Mouse (Mus musculus): Measurements from ENCODE around the gene Cdkl3.

DNA sequence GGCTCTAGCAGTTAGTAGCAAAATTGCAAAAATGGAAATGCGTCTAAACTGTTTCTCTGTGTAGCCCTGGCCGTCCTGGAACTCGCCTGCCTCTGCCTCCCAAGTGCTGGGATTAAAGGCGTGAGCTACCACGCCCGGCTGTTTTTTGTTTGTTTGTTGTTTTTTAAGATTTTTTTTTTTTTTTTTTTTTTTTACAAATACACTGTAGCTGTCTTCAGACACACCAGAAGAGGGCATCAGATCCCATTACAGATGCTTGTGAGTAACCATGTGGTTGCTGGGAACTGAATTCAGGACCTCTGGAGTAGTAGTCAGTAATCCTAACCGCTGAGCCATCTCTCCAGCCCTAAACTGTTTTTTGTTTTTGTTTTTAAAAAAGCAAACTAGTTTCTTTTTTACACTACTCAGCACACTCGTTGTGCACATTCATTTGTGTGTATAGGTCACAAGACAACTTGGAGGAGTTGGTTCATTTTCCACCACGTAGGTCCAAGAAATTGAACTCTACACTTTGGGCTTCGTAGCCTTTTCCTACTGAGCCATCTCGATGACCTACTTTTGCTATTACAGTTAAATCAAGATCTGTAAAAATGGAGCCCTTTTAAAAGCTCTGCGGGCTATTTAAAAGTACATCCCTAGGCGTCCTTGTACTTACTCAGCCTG, 1.0 kb upstream of the Cdkl3 start:
- TF ChIP-seq CTCF (IDR thresholded peaks at IDR 0.05; ENCODE audit: low read depth) (no peak), EP300 (IDR thresholded peaks at IDR 0.05; ENCODE audit: low read depth) (no peak)
